In the genomic region with DNA sequence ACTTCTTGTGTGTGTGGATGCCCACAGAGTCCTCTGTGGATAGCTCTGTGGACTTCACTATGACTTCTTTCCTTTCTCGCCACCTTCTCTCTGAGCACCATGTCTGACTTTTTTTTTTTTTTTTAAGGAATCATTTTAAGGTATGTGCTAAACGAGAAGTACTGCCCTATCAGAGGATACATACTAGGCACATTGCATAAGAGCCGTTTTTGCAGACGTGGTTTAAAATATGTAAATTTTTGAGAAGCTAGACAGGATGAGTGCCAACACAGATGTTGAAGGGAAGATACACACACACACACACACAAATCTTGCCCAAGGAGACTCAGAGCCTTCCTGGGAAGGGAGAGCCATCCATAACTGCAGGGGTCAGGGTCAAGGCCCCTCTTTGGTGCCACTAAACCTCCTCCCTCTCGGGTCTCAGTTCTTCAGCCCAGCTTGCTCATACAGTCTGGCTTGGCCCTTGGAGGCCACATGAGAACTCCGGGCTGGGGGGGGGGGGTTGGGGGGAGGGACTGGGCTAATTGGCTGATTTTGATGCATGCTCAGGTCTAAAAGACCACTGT, we compare ENCODE assay signal across 13 mouse cellular contexts. TPM values are rescaled to one million over a fixed set of nuclear protein-coding genes. Genes with fewer than 3 reads are reported as not detected.
DNase-seq lines count a peak whose midpoint lies in the region; ATAC-seq and TF ChIP-seq lines count a peak whose summit lies in the region.
"Had no signal": no experiment of that assay in that cellular context is flagged by ENCODE, and none has a peak within 500 bp of the region (broad histone marks: within the 10 kb centered on the region; RNA-seq: fewer than 3 reads in every experiment).

No protein-coding gene starts in this region.

- H3K4me3 ChIP-seq in midbrain, embryonic 13.5 days (replicated peaks): 0 out of 2 replicates have a peak overlapping the region, but pooled peaks have one; percentile 16
- no peak overlapping the region for H3K4me3 ChIP-seq in midbrain, embryonic 11.5 days (ENCODE audit: low read depth, low read length)
- H3K4me3 ChIP-seq in forebrain, postnatal 0 days (ENCODE audit: low read depth, low read length): peak overlapping the region; percentile 28
- H3K4me3 ChIP-seq in olfactory bulb, adult 2 months (ENCODE audit: insufficient read depth, low read depth, low read length): peak overlapping the region; percentile 10; the same call in 1 of the 2 replicates
- H3K4me3 ChIP-seq: embryonic facial prominence, embryonic 13.5 days; liver, embryonic 12.5 days had no signal

- no peak for DNase-seq in midbrain, embryonic 11.5 days (ENCODE audit: low spot score, missing footprints)
- DNase-seq in forebrain, postnatal 0 days: no peak
- DNase-seq in heart, postnatal 36 days: no peak
- DNase-seq in cerebellum, adult 18-20 months: no peak
- DNase-seq: cerebellum, adult 9-11 months; lung, postnatal 4 days; thymus, adult 18-20 months had no signal

- no peaks in the 10 kb centered on the region for H3K36me3 ChIP-seq in midbrain, embryonic 13.5 days
- no peaks in the 10 kb centered on the region for H3K36me3 ChIP-seq in midbrain, embryonic 11.5 days (ENCODE audit: control insufficient read depth, insufficient read depth, low read length)
- no peaks in the 10 kb centered on the region for H3K36me3 ChIP-seq in forebrain, postnatal 0 days (ENCODE audit: insufficient read depth)
- H3K36me3 ChIP-seq: embryonic facial prominence, embryonic 13.5 days; liver, embryonic 12.5 days had no signal

- H3K27me3 ChIP-seq in midbrain, embryonic 13.5 days: no peaks in the 10 kb centered on the region
- H3K27me3 ChIP-seq in midbrain, embryonic 11.5 days (ENCODE audit: control insufficient read depth, insufficient read depth, low read length): no peaks in the 10 kb centered on the region
- H3K27me3 ChIP-seq in forebrain, postnatal 0 days (ENCODE audit: insufficient read depth, low read length): no peaks in the 10 kb centered on the region
- H3K27me3 ChIP-seq: embryonic facial prominence, embryonic 13.5 days; liver, embryonic 12.5 days had no signal

- peak overlapping the region; percentile 41 for H3K4me2 ChIP-seq in midbrain, embryonic 13.5 days (replicated peaks)
- no peak overlapping the region for H3K4me2 ChIP-seq in midbrain, embryonic 11.5 days
- H3K4me2 ChIP-seq in forebrain, postnatal 0 days (ENCODE audit: low read depth): peak overlapping the region; percentile 53
- H3K4me2 ChIP-seq: embryonic facial prominence, embryonic 13.5 days; liver, embryonic 12.5 days had no signal

- no peak for ATAC-seq in midbrain, embryonic 13.5 days
- ATAC-seq in midbrain, embryonic 11.5 days (ENCODE audit: low FRiP score): no peak
- ATAC-seq in forebrain, postnatal 0 days: no peak
- ATAC-seq in megakaryocyte, adult 5-6 weeks (ENCODE audit: poor library complexity, severe bottlenecking): 0 out of 2 replicates have a peak, but pooled peaks have one; percentile 25

- H3K9ac ChIP-seq in midbrain, embryonic 13.5 days (replicated peaks): no peak overlapping the region
- H3K9ac ChIP-seq in midbrain, embryonic 11.5 days (ENCODE audit: low read length): no peak overlapping the region
- peak overlapping the region; percentile 45 for H3K9ac ChIP-seq in forebrain, postnatal 0 days
- H3K9ac ChIP-seq: liver, embryonic 12.5 days had no signal

- 0 out of 2 replicates have a peak overlapping the region, but pooled peaks have one; percentile 6 for H3K27ac ChIP-seq in midbrain, embryonic 13.5 days
- H3K27ac ChIP-seq in midbrain, embryonic 11.5 days (ENCODE audit: low read depth, low read length): no peak overlapping the region
- peak overlapping the region; percentile 71; the same call in 1 of the 2 replicates for H3K27ac ChIP-seq in forebrain, postnatal 0 days (ENCODE audit: low read depth, low read length)
- H3K27ac ChIP-seq in olfactory bulb, adult 2 months (ENCODE audit: insufficient read depth, low read depth, low read length): no peak overlapping the region
- H3K27ac ChIP-seq: embryonic facial prominence, embryonic 13.5 days; kidney, postnatal 0 days; liver, embryonic 12.5 days had no signal

- intact Hi-C loops in heart, postnatal 36 days (cut with DNase I): no loop called here

- H3K4me1 ChIP-seq in midbrain, embryonic 13.5 days (replicated peaks): peaks cover 58% of the 10 kb centered on the region
- H3K4me1 ChIP-seq in midbrain, embryonic 11.5 days (ENCODE audit: control insufficient read depth, insufficient read depth, low read length): peaks cover 2% of the 10 kb centered on the region
- peaks cover 22% of the 10 kb centered on the region for H3K4me1 ChIP-seq in forebrain, postnatal 0 days (ENCODE audit: insufficient read depth)
- H3K4me1 ChIP-seq in olfactory bulb, adult 2 months (ENCODE audit: control insufficient read depth, insufficient read depth, low read length): peaks cover 52% of the 10 kb centered on the region

- WGBS in midbrain, embryonic 13.5 days: 78% methylated on average over 6 of the region's 6 CpGs
- WGBS in midbrain, embryonic 11.5 days: 82% methylated on average over 6 of the region's 6 CpGs
- 39% methylated on average over 6 of the region's 6 CpGs for WGBS in forebrain, postnatal 0 days
- WGBS in olfactory bulb, adult 2 months: 52% methylated on average over 6 of the region's 6 CpGs

- no peak for TF ChIP-seq POLR2A in olfactory bulb, adult 2 months (IDR thresholded peaks at IDR 0.05; ENCODE audit: insufficient read depth, low read depth, low read length)

- no peak for TF ChIP-seq CTCF in forebrain, postnatal 0 days (IDR thresholded peaks at IDR 0.05; ENCODE audit: low read depth)
- TF ChIP-seq CTCF in olfactory bulb, adult 2 months (IDR thresholded peaks at IDR 0.05; ENCODE audit: insufficient read depth, low read depth, low read length): no peak

- H3K9me3 ChIP-seq in midbrain, embryonic 13.5 days: no peaks in the 10 kb centered on the region
- H3K9me3 ChIP-seq in midbrain, embryonic 11.5 days (ENCODE audit: control insufficient read depth, low read length): no peaks in the 10 kb centered on the region
- H3K9me3 ChIP-seq in forebrain, postnatal 0 days (ENCODE audit: low read length): no peaks in the 10 kb centered on the region
- H3K9me3 ChIP-seq: embryonic facial prominence, embryonic 13.5 days had no signal

RNA-seq across cellular contexts. Expression of gene Phc2, which starts 35.3 kb away (rescaled TPM):
- 30.0 and 36.1 TPM in 2 replicates for polyA plus RNA-seq in midbrain, embryonic 13.5 days (2015; fragmentation: Nextera tagmentation; extraction: Ambion mirVana)
- 85.6 and 110 TPM in 2 replicates for polyA plus RNA-seq in midbrain, embryonic 11.5 days (2014; fragmentation: Nextera tagmentation; extraction: Ambion mirVana)
- total RNA-seq in forebrain, postnatal 0 days (2014; rRNA removed): 78.3 and 93.2 TPM in 2 replicates
- 52.4 and 56.3 TPM in 2 replicates for polyA plus RNA-seq in forebrain, postnatal 0 days (2015; fragmentation: Nextera tagmentation; extraction: Ambion mirVana)
- total RNA-seq in megakaryocyte, adult 5-6 weeks (2015): 34.1 and 34.5 TPM in 2 replicates
- total RNA-seq in megakaryocyte, adult 5-6 weeks (2017): 17.0 and 18.8 TPM in 2 replicates
- polyA plus RNA-seq in olfactory bulb, adult 2 months (2012; ENCODE audit: insufficient read depth, insufficient read length, low replicate concordance, missing spikeins): not detected in 2 replicates
- total RNA-seq in heart, postnatal 36 days (2021): 10 to 100 TPM; 32.2 to 45.7 TPM

Comparison
In these comparisons a context has a peak if more than half of its experiments do, and no peak if none do; other contexts are left out.
1. H3K27ac ChIP-seq: peak in midbrain, embryonic 13.5 days (single experiment) and forebrain, postnatal 0 days (single experiment); none in midbrain, embryonic 11.5 days (single experiment) and olfactory bulb, adult 2 months (single experiment).
2. RNA of gene Phc2, which starts 35.3 kb away (polyA plus RNA-seq): 85.6 to 110 TPM in midbrain, embryonic 11.5 days, 52.4 to 56.3 TPM in forebrain, postnatal 0 days and 30.0 to 36.1 TPM in midbrain, embryonic 13.5 days; not detected in olfactory bulb, adult 2 months; every median in the first group is over 10 times any median in the second.